Mouse (Mus musculus): ENCODE measurements around the gene Cacul1. TPM values are rescaled to one million over a fixed set of nuclear protein-coding genes. Genes with fewer than 3 reads are reported as not detected.
A peak's percentile ranks its signal among the peaks of the same experiment; 100 is the strongest.

Cacul1 gene
- total and polyA plus RNA-seq, 2 experiments from 2014 or later, result 14.4 to 50.3 TPM

- Histone ChIP-seq H3K27ac (ENCODE audit: low read depth, low read length) (no peak overlapping the region), H3K36me3 (ENCODE audit: insufficient read depth) (no peaks in the 10 kb centered on the region), H3K4me3 (ENCODE audit: low read depth, low read length) (no peak overlapping the region), H3K9me3 (ENCODE audit: low read length) (no peaks in the 10 kb centered on the region), H3K9ac (no peak overlapping the region), H3K4me1 (ENCODE audit: insufficient read depth) (no peaks in the 10 kb centered on the region), H3K4me2 (ENCODE audit: low read depth) (no peak overlapping the region), H3K27me3 (ENCODE audit: insufficient read depth, low read length) (no peaks in the 10 kb centered on the region)
- 37% methylated on average over 3 of the region's 3 CpGs for WGBS
- no peak for DNase-seq
- TF ChIP-seq CTCF (IDR thresholded peaks at IDR 0.05; ENCODE audit: low read depth), result peak; percentile 40
- no peak for ATAC-seq
Observed at GRCm38 (mm10) chr19:60513431-60513830, 67.4 kb downstream of the Cacul1 start.

GRCm38 (mm10) chr19:60500209-60500608 is 80.6 kb downstream of the Cacul1 start:
- no peak overlapping the region for H3K27ac ChIP-seq (ENCODE audit: low read depth, low read length)
- H3K9me3 ChIP-seq (ENCODE audit: low read length), result no peaks in the 10 kb centered on the region
- H3K4me1 ChIP-seq (ENCODE audit: insufficient read depth), result no peaks in the 10 kb centered on the region
- ATAC-seq (no peak), DNase-seq (peak; percentile 26)
- no peaks in the 10 kb centered on the region for H3K27me3 ChIP-seq (ENCODE audit: insufficient read depth, low read length)
- no peak overlapping the region for H3K4me3 ChIP-seq (ENCODE audit: low read depth, low read length)
- no peaks in the 10 kb centered on the region for H3K36me3 ChIP-seq (ENCODE audit: insufficient read depth)
- H3K4me2 ChIP-seq (ENCODE audit: low read depth), result no peak overlapping the region
- TF ChIP-seq CTCF (IDR thresholded peaks at IDR 0.05; ENCODE audit: low read depth), result no peak
- H3K9ac ChIP-seq, result no peak overlapping the region

GRCm38 (mm10) chr19:60497171-60497570 is 83.7 kb downstream of the Cacul1 start:
- Histone ChIP-seq H3K9ac (no peak overlapping the region), H3K36me3 (ENCODE audit: insufficient read depth) (no peaks in the 10 kb centered on the region), H3K27ac (ENCODE audit: low read depth, low read length) (no peak overlapping the region), H3K27me3 (ENCODE audit: insufficient read depth, low read length) (no peaks in the 10 kb centered on the region), H3K4me2 (ENCODE audit: low read depth) (no peak overlapping the region), H3K9me3 (ENCODE audit: low read length) (no peaks in the 10 kb centered on the region), H3K4me1 (ENCODE audit: insufficient read depth) (no peaks in the 10 kb centered on the region), H3K4me3 (ENCODE audit: low read depth, low read length) (no peak overlapping the region)
- DNase-seq (no peak), ATAC-seq (no peak)
- WGBS, result 79% methylated on average over 4 of the region's 4 CpGs
- TF ChIP-seq CTCF (IDR thresholded peaks at IDR 0.05; ENCODE audit: low read depth), result no peak

GRCm38 (mm10) chr19:60495772-60496171 is 85.1 kb downstream of the Cacul1 start:
- 67% methylated on average over 3 of the region's 3 CpGs for WGBS
- Histone ChIP-seq H3K27ac (ENCODE audit: low read depth, low read length) (no peak overlapping the region), H3K4me3 (ENCODE audit: low read depth, low read length) (no peak overlapping the region), H3K4me2 (ENCODE audit: low read depth) (no peak overlapping the region), H3K27me3 (ENCODE audit: insufficient read depth, low read length) (no peaks in the 10 kb centered on the region), H3K36me3 (ENCODE audit: insufficient read depth) (no peaks in the 10 kb centered on the region), H3K4me1 (ENCODE audit: insufficient read depth) (no peaks in the 10 kb centered on the region), H3K9ac (no peak overlapping the region), H3K9me3 (ENCODE audit: low read length) (no peaks in the 10 kb centered on the region)
- no peak for TF ChIP-seq CTCF (IDR thresholded peaks at IDR 0.05; ENCODE audit: low read depth)
- ATAC-seq, result no peak
- no peak for DNase-seq

GRCm38 (mm10) chr19:60489566-60489965 is 91.3 kb downstream of the Cacul1 start:
- no peak for ATAC-seq
- Histone ChIP-seq H3K4me2 (ENCODE audit: low read depth) (no peak overlapping the region), H3K27ac (ENCODE audit: low read depth, low read length) (no peak overlapping the region), H3K4me3 (ENCODE audit: low read depth, low read length) (no peak overlapping the region), H3K4me1 (ENCODE audit: insufficient read depth) (no peaks in the 10 kb centered on the region), H3K9me3 (ENCODE audit: low read length) (no peaks in the 10 kb centered on the region), H3K36me3 (ENCODE audit: insufficient read depth) (no peaks in the 10 kb centered on the region), H3K9ac (no peak overlapping the region), H3K27me3 (ENCODE audit: insufficient read depth, low read length) (no peaks in the 10 kb centered on the region)
- no peak for TF ChIP-seq CTCF (IDR thresholded peaks at IDR 0.05; ENCODE audit: low read depth)
- DNase-seq, result no peak
- WGBS, result 77% methylated on average over 1 of the region's 1 CpGs

GRCm38 (mm10) chr19:60485261-60485660 is 95.6 kb downstream of the Cacul1 start:
- Histone ChIP-seq H3K27ac (ENCODE audit: low read depth, low read length) (no peak overlapping the region), H3K36me3 (ENCODE audit: insufficient read depth) (no peaks in the 10 kb centered on the region), H3K27me3 (ENCODE audit: insufficient read depth, low read length) (no peaks in the 10 kb centered on the region; the same call in 1 of the 2 replicates), H3K4me1 (ENCODE audit: insufficient read depth) (no peaks in the 10 kb centered on the region), H3K4me3 (ENCODE audit: low read depth, low read length) (no peak overlapping the region), H3K9ac (no peak overlapping the region), H3K9me3 (ENCODE audit: low read length) (no peaks in the 10 kb centered on the region), H3K4me2 (ENCODE audit: low read depth) (no peak overlapping the region)
- no peak for TF ChIP-seq CTCF (IDR thresholded peaks at IDR 0.05; ENCODE audit: low read depth)
- no peak for ATAC-seq
- DNase-seq, result no peak

GRCm38 (mm10) chr19:60478859-60479258 is 102.0 kb downstream of the Cacul1 start:
- no peak for ATAC-seq
- H3K4me3 ChIP-seq (ENCODE audit: low read depth, low read length), result no peak overlapping the region
- 54% methylated on average over 1 of the region's 1 CpGs for WGBS
- DNase-seq, result no peak
- no peaks in the 10 kb centered on the region for H3K9me3 ChIP-seq (ENCODE audit: low read length)
- no peak overlapping the region for H3K9ac ChIP-seq
- TF ChIP-seq CTCF (IDR thresholded peaks at IDR 0.05; ENCODE audit: low read depth), result no peak
- H3K4me1 ChIP-seq (ENCODE audit: insufficient read depth), result no peaks in the 10 kb centered on the region
- H3K27me3 ChIP-seq (ENCODE audit: insufficient read depth, low read length), result no peaks in the 10 kb centered on the region
- H3K27ac ChIP-seq (ENCODE audit: low read depth, low read length), result no peak overlapping the region
- H3K36me3 ChIP-seq (ENCODE audit: insufficient read depth), result no peaks in the 10 kb centered on the region
- H3K4me2 ChIP-seq (ENCODE audit: low read depth), result no peak overlapping the region

GRCm38 (mm10) chr19:60477788-60478187 is 103.0 kb downstream of the Cacul1 start:
- 43% methylated on average over 2 of the region's 2 CpGs for WGBS
- Histone ChIP-seq H3K9me3 (ENCODE audit: low read length) (no peaks in the 10 kb centered on the region), H3K4me2 (ENCODE audit: low read depth) (no peak overlapping the region), H3K36me3 (ENCODE audit: insufficient read depth) (no peaks in the 10 kb centered on the region), H3K27me3 (ENCODE audit: insufficient read depth, low read length) (no peaks in the 10 kb centered on the region), H3K4me3 (ENCODE audit: low read depth, low read length) (no peak overlapping the region), H3K9ac (no peak overlapping the region), H3K27ac (ENCODE audit: low read depth, low read length) (no peak overlapping the region), H3K4me1 (ENCODE audit: insufficient read depth) (no peaks in the 10 kb centered on the region)
- TF ChIP-seq CTCF (IDR thresholded peaks at IDR 0.05; ENCODE audit: low read depth), result no peak
- ATAC-seq (no peak), DNase-seq (no peak)

Small RNA genes lying within 50 kb of the gene (microRNA-seq; reads per million reads assigned to microRNA genes)
- 0 reads per million in 2 experiments for gene Gm25238

Other genes starting within 250 kb of the Cacul1 start
- gene Prlhr, start 112.7 kb downstream of the Cacul1 start, total RNA-seq (2014; rRNA removed), result 1.2 and 1.7 TPM in 2 replicates
- 0.10 TPM in 1 of 2 replicates, not detected in the other for gene Prlhr, start 112.7 kb downstream of the Cacul1 start, polyA plus RNA-seq (2015; fragmentation: Nextera tagmentation; extraction: Ambion mirVana)
- gene Nanos1, start 175.0 kb upstream of the Cacul1 start, total RNA-seq (2014; rRNA removed), result 31.2 and 39.8 TPM in 2 replicates
- 13.8 and 16.5 TPM in 2 replicates for gene Nanos1, start 175.0 kb upstream of the Cacul1 start, polyA plus RNA-seq (2015; fragmentation: Nextera tagmentation; extraction: Ambion mirVana)
- 89.6 and 113 TPM in 2 replicates for gene Eif3a, start 209.6 kb upstream of the Cacul1 start, total RNA-seq (2014; rRNA removed)
- 66.0 and 91.9 TPM in 2 replicates for gene Eif3a, start 209.6 kb upstream of the Cacul1 start, polyA plus RNA-seq (2015; fragmentation: Nextera tagmentation; extraction: Ambion mirVana)
- 39.6 and 43.4 TPM in 2 replicates for gene Fam45a, start 230.6 kb upstream of the Cacul1 start, total RNA-seq (2014; rRNA removed)
- gene Fam45a, start 230.6 kb upstream of the Cacul1 start, polyA plus RNA-seq (2015; fragmentation: Nextera tagmentation; extraction: Ambion mirVana), result 45.6 and 46.4 TPM in 2 replicates